Mouse (Mus musculus): ENCODE results near the gene Gm815.

- TF ChIP-seq POLR2A (IDR thresholded peaks at IDR 0.05; ENCODE audit: insufficient read length, low read depth) (no peak), MYOG (IDR thresholded peaks at IDR 0.05; ENCODE audit: control insufficient read depth in 1 of 3, insufficient read depth in 1 of 3, insufficient read length in 2 of 3, low read depth in 2 of 3) (no peak), POLR2AphosphoS2 (IDR thresholded peaks at IDR 0.05; ENCODE audit: insufficient read length, low read depth) (no peak), E2F4 (IDR thresholded peaks at IDR 0.05; ENCODE audit: insufficient read depth) (no peak), CEBPB (IDR thresholded peaks at IDR 0.05; ENCODE audit: insufficient read depth, poor library complexity, severe bottlenecking) (no peak), TCF3 (IDR thresholded peaks at IDR 0.05; ENCODE audit: insufficient read length, low read depth) (no peak), USF1 (IDR thresholded peaks at IDR 0.05; ENCODE audit: low read depth) (no peak), REST (IDR thresholded peaks at IDR 0.05; ENCODE audit: insufficient read depth, insufficient read length) (no peak), MAX (IDR thresholded peaks at IDR 0.05; ENCODE audit: low read depth) (no peak), MYOD1 (IDR thresholded peaks at IDR 0.05; ENCODE audit: control insufficient read depth in 1 of 3, insufficient read length in 2 of 3, low read depth in 2 of 3) (no peak), TCF12 (IDR thresholded peaks at IDR 0.05; ENCODE audit: insufficient read depth, poor library complexity, severe bottlenecking) (no peak), SRF (IDR thresholded peaks at IDR 0.05; ENCODE audit: control insufficient read depth, insufficient read length, low read depth) (no peak)
Measured at GRCm38 (mm10) chr19:26930295-26931283, 44.9 kb downstream of the Gm815 start.
